Mouse (Mus musculus) urinary bladder, postnatal 4 days (tissue): ENCODE results near the gene Zfp53.
"Not testable (repeated sequence)": the region's sequence is repeated elsewhere in the genome, so short reads cannot be mapped to it uniquely, and the experiment has no call there.

ENCODE experiments used
- DNase-seq, 2 experiments: peaks; one replicate each; pipeline ENCODE4 v3.0.0; 2021 to 2022; ENCODE audit warnings: low spot score in 2 of 2

Gene Zfp53

DNA sequence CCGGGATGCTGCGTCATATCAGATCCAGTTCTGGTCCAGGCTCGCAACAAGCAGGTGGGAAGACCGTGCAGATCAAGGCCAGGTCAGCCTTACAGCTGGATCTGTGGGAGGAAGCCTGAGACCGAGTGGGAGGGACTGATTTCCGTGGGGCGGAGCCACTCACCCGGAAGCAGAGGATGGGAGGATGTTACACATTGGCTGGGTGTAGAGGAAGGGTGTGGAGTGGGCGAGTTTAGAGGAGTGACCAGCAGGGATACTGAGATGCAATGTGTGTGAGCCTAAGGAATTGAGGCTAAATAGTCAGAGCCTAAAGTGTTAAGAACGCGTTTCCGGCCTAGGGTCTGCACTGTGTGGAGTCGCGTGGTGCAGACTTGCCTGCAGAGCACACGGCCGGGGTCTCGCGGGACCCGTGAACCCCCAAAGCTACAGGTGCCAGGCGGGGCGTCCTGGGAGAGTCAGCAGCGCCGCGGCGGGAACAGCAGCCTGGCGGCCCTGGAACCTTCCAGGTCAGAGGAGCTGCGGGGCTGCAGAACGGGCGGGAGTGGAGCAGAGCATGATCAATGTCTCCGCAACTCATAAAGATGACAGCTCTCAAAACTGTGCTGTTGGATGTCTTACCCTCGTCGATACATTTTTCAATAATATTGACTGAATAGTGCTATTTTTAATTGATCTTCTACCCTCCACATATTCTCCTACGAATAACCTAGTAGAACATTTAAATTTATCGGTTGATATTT, at the start of gene Zfp53:
Gene Zfp53 (plus strand): TSS at position 239 of the 740 bp plus-strand sequence.
- peak; percentile 82 to 83 for DNase-seq

GRCm38 (mm10) chr17:21449669-21450068, 39.1 kb upstream of the Zfp53 start:
- DNase-seq, result peak; percentile 40 to 70

GRCm38 (mm10) chr17:21450138-21450704, 38.6 kb upstream of the Zfp53 start, which contains the start of gene Zfp51:
Zfp51 (plus strand) TSS chr17:21450374.
- peak; percentile 92 for DNase-seq

GRCm38 (mm10) chr17:21463550-21463949, 25.2 kb upstream of the Zfp53 start:
- no peak for DNase-seq

DNA sequence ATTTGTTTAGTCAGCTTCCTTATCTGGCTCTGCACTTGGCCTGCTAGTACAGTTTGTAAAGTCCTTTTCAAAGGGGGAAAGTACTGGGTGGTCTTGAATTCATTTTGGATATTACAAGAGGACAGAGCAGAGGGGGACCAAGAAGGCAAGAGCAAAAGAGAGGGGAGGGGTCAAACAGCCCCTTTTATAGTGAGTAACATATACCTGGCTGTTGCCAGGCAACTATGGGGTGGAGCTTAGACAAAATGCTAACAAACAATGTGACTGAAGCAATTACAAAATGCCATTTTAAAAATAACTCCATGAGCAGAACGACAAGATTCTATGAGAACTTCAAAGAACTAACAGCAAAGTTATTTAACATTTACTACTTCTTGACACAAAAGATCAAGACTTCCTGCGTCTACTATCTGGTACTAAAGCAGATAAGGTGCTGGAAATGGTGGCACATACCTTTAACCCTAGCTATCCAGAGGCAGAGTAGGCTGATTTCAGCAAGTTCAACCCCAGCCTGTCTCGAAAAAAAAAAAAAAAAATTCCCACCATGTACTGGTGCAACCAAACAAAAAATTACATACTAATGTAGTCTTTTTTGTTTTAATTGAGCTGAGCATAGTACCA, 16.7 kb upstream of the Zfp53 start:
- no peak for DNase-seq

DNA sequence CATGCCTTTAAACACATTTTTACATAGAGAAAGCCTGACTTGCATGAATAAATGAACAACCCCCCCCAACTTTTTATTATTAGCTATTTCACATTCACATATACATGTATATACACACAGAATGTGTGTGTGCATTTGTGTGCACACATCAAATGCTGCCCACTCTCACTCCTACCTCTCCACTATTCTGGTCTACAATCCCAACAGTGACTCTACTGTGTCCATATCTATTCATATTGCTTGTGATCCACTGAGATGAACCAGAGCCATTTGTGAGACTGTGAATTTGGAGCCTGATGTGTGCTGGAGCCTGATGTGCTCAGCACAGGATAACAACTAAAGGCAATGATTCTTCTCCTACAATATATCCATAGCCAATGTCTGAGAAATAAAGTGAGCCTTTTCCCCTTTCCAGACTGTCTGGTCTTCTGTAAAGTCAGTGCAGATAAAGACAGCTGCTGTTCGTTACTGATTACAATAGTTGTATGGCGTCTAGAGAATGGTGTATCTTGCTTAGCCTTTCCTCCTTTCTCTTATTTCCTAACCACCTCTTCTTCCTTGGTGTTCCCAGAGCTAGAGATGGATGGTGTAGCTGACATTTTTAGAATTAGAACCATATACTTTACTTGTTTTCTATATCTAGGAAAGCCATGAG, 16.0 kb upstream of the Zfp53 start:
- DNase-seq, result no peak

DNA sequence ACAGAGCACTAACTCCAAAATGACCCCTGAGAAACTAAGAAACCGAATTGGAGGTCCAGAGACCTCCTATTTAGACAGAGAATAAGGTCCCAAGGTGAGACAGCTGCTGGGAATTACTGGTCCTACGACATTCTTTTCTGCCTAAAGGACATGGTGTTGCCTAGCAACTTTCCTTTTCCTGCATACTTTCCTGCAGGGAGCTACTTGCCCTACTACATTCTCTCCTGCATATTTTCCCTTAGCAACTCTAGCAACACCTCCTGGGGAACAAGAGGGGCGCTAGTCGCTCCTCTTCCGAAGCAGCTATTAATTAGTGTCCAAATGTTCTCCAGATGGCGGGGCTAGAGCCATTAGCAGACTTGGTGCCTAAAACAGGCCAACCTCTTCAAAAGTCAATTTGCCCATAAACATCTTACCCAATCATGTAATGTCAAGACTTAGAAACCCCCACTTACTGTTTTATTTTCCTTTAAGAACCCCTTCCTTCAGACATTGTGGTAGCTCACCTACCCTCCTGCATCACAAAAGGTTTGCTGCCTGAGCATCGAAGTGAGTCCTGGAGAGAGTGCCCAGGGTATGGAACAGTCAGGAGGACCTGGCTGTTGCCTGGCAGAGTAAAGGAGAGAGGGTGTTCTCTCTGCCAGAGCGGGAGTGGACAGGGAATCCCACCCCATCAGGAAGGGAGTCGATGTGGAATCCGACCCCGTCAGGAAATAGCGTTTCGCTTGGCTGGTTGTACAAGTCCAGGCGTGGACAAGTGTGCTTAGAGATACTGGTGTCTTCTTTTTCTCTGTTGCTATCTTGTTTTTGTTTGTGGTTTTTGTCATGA, 15.2 kb upstream of the Zfp53 start:
- DNase-seq, result no peak

GRCm38 (mm10) chr17:21474729-21475128, 14.1 kb upstream of the Zfp53 start:
- DNase-seq, result not testable (repeated sequence)

GRCm38 (mm10) chr17:21475290-21475689, 13.5 kb upstream of the Zfp53 start:
- not testable (repeated sequence) for DNase-seq

DNA sequence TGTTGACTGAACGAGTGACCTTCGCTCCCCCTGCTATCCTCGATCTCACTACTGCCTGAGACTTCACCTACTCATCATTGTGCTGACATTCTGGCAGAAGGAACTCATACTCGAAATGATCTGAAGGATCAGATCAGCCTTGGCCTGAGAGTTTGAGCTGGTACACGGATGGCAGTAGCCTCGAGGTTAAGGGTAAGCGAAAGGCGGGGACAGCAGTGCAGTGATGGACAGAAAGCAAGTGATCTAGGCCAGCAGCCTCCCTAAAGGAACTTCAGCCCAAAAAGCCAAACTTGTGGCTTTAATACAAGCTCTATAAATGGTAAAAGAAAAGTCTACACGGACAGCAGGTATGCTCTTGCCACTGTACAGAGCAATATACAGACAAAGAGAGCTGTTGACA, 12.4 kb upstream of the Zfp53 start:
- not testable (repeated sequence) for DNase-seq

- not testable (repeated sequence) for DNase-seq
Measured at GRCm38 (mm10) chr17:21478103-21478777, 10.6 kb upstream of the Zfp53 start.

GRCm38 (mm10) chr17:21489500-21490001, 753 bp downstream of the Zfp53 start:
- DNase-seq, result no peak

- DNase-seq, result no peak
Measured at GRCm38 (mm10) chr17:21501365-21501764, 12.6 kb downstream of the Zfp53 start.

- DNase-seq, result no peak
Measured at GRCm38 (mm10) chr17:21504524-21504923, 15.7 kb downstream of the Zfp53 start.

GRCm38 (mm10) chr17:21506258-21506657, 17.5 kb downstream of the Zfp53 start:
- DNase-seq, result no peak

DNA sequence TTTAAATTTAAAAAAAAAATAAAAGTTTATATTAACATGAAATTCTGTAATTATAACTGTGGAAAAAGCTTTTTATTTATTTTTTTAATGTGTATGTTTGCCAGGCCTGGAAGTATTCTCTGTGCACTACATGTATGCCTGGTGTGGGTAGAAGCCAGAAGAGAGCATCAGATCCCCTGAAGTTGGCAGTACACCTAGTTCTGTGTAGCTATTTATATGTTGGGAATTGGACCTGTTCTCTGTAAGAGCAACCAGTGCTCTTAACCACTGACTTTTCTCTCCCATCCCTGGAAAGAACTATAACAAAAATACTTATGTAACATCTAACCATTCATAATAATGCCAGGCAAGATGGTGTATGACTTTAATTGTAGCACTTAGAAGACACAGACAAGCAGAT, 21.0 kb downstream of the Zfp53 start:
- no peak for DNase-seq

- peak; percentile 44 to 64 for DNase-seq
Measured at GRCm38 (mm10) chr17:21515403-21516105, 26.8 kb downstream of the Zfp53 start.

DNA sequence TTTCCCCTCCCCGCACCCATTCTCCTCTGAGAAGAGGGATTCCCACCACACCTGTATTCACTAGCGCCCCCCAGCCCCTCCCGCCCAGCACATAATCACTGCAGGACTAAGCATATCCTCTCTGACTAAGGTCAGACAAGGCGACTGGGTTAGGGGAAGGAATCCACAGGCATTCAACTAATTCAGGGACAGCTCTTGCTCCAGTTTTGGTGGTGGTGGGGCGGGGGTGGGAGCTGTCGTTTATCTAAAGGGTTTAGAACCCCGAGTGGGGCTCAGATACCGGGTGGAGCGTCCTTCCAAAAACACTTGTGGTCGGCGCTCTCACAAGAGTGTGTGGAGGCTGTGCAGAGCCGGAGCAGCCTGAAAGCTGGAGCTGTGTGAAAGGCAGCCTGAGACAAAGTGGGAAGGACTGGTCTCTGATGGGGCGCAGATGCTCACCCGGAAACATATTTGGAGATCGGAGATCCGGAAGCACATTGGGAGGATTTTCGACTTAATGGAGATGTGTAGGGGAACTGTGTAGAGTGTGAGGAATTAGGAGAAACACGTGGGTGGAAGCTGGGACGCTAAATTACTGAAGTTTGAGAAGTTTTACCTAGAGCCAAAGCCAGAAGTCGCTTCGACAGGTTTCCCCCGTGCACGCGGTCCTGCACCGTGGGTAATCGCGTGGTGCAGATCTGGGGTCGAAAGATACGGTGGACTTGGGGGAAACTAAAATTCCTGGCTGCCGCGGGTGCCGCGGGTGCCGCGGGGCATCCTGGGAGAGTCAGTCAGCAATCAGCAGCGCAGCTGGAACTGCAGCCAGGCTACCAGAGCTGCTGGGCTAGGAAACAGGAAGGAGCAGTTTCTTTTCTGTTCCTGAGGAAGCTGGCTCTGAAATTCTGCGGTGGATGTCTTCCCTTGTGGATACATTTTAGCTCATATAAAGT, 27.7 kb downstream of the Zfp53 start:
- peak; percentile 69 to 71 for DNase-seq

- DNase-seq, result no peak
Measured at GRCm38 (mm10) chr17:21517130-21517671, 28.4 kb downstream of the Zfp53 start.
